Mouse (Mus musculus) fibroblast of lung, adult 2 months (primary cell): ENCODE results near the gene Defb18.
"Not testable (repeated sequence)": the region's sequence is repeated elsewhere in the genome, so short reads cannot be mapped to it uniquely, and the experiment has no call there.

Source experiments
- DNase-seq: peaks from one replicate; pipeline ENCODE4 v3.0.0-alpha.2; 2011; ENCODE audit warnings: low read depth

Defb18 gene

GRCm38 (mm10) chr1:18237343-18237742 lies at the start of gene Defb18:
TSS of gene Defb18 (minus strand) at chr1:18237443.
- DNase-seq, result no peak

- no peak for DNase-seq
These were observed 33.9 kb upstream of the Defb18 start for GRCm38 (mm10) chr1:18271095-18271494.

GRCm38 (mm10) chr1:18268845-18269244 lies 31.6 kb upstream of the Defb18 start:
- DNase-seq, result no peak

DNA sequence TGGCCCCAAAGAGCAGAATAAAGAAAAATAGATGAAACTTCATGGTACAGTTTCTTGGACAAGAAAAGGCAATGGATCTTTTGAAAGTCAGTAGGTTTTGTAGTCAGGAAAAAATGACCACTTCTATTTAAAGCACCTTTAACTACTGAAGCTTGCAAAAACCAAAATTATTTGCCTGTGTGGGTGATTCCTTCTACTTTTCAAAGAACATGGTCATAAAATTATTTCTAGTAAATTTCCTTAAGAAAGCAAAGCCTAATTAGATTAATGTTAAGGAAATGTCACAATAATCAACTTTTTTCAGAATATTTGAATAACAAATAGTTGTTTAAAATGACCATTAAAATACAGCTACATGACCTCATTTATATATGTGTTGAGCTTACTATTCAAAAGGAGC lies 27.8 kb upstream of the Defb18 start, which contains the start of gene Defb41:
Gene Defb41, minus strand, starts transcription at position 101 of the 400 bp plus-strand sequence.
- no peak for DNase-seq

- not testable (repeated sequence) for DNase-seq
These were observed 8.7 kb upstream of the Defb18 start for GRCm38 (mm10) chr1:18245801-18246580.

- DNase-seq, result no peak
These were observed 13.8 kb downstream of the Defb18 start for GRCm38 (mm10) chr1:18223385-18223945.

- no peak for DNase-seq
These were observed 45.5 kb downstream of the Defb18 start for GRCm38 (mm10) chr1:18191719-18192118.

DNA sequence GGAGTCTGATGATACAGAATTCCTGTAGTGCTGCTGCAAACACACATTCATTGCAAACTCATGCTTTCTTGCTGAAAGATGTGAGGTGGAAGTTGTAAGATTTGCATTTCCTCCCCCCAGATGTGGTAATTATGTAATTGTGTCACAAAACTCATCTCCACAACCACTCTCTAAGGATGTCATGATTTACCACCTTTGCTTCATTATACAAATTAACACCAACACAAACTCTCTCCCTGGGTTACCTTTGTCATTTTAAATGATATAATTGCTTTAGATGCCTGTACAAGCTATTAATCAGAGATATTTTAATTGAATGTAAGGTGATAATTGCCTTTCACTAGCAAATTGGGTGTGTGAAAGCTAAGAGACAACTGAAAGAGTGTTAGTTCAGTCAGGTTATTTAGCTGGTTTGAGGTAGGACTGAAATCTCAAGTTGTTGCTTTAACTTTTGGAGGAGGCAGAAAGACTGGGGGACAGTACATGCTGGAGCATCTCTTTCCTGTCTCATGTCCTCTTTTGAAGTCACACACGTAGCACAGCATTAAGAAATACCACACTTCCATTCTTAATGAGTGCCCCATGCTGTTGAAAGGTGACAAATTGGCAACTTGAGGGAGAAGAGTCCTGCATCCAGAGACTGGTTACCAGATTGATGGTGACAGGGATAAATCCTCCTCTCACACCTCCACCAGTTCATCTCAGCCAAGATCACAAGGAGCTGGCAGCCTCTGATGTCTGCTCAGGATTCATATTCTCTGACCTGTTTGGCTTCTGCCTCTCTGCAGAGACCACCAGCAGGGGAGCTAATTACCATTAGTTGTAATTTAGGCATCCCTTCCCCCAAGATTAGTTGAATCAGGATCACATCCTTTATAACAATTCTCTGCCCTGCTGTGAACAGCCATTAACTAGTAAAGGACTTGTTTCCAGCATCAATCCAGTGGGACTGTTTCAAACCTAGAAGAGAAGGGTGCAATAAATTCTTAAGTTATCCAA lies 46.2 kb downstream of the Defb18 start:
- DNase-seq, result no peak
